Mouse (Mus musculus) spleen, adult 18-20 months (tissue): ENCODE measurements at regions not wholly inside any gene's neighbourhood (a gene's known extent, or its start where the extent isn't known, plus 50 kb on each side); places are given as distances from the start of the nearest gene placed in this dataset.
"Not testable (repeated sequence)": the region's sequence is repeated elsewhere in the genome, so short reads cannot be mapped to it uniquely, and the experiment has no call there.

Source experiments
- DNase-seq, 2 experiments: peaks; one replicate each; pipeline ENCODE4 v3.0.0; 2022; ENCODE audit warnings: mixed read lengths in 2 of 2

DNA sequence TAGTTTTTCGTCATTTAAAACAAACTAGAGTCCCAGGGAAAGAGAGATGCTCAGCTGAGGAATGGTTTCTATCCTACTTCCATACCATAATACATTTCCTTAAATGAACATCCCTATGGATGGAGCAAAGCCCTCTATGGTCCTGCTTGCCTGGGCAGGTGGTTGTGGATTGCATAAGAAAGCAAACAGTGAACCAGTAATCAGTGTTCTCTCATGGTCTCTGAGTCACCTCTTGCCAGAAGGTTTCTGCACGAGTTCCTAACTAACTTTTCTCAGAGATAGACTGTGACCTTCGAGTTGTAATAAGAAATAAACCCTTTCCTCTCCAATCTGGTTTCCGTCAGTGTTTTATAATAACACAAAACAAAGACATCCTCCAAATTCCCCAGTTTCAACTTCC, 62.9 kb upstream of the Bet1 start:
- DNase-seq, result no peak

DNA sequence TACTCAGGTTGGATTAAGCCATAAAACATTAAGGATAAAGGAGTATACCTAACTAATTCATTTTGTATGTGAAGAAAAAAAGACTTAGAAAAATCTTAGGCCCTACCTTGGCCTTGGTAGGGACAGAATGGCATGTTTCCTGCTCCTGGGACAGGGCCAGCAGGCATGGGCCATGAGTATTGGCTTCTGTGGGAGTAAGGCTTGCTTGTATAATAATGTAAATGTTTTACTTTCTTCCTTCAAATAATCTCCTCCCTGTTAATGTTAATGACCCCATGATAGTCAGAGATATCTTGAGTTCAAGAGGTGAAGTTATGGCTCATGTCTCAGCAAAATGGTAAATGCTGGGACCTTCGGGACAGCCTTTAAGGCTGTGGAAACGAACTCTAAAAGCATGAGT, 71.5 kb upstream of the Bet1 start:
- DNase-seq, result no peak

- DNase-seq, result no peak
Observed at GRCm38 (mm10) chr6:4163733-4164132, 77.0 kb upstream of the Bet1 start.

DNA sequence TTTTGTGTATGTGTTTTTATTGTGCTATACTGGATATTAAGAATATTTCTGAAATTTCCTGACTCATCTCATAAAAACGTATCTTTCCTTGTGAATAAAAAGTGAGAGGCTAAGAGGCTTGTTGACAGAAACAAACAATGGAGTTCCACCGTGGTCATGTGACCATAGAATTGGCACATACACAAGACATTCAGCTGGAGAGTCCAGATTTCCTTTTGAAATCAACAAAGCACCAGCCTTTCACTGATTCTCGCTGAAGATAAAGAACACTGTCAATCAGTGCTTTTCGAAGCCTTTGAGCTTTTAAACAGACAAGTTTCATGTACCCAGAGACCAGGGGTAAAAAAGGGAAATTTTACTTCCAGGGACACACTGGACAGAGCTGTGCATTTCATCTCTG, 80.3 kb upstream of the Bet1 start:
- DNase-seq, result no peak

GRCm38 (mm10) chr6:4167757-4168156, 81.0 kb upstream of the Bet1 start:
- DNase-seq, result no peak

GRCm38 (mm10) chr6:4171561-4171960, 84.8 kb upstream of the Bet1 start:
- no peak for DNase-seq

DNA sequence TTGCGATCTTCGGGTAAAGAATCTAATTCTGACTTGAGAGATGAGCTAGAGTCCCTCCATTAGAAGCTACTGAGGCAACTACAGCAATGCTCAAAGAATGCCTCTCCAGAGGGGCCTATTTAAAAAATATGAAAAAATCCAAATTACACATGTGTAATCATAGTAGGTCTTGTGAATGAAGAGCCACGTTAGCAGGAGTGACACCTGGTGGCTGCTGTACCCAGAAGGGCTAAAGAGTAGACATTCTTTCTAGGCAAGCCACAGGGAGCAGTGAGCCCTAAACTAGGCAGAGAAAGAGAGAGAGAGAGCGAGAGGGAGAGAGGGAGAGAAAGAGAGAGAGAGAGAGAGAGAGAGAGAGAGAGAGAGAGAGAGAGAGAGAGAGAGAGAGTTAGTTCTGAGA, 100.9 kb upstream of the Bet1 start:
- no peak for DNase-seq

DNA sequence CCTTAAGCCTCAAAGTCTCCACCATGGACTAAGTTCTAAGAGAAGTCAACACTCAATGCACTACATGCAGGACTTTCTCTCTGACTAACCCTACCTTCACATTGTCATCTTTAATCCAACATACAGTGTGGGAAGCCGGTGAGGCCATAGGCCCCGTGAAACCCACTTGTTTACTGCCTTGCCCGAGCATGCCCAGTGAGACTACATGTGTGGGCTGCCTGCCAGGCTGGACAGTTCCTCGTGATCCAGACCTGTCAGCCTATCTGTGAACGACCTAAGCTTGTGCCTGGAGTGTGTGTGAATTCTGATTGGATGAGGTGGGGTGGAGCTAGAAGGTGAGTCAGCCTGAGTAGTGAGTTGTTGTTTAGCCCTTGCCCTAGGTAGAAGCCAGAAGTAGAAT, 104.2 kb upstream of the Bet1 start:
- not testable (repeated sequence) for DNase-seq

- DNase-seq, result no peak
Observed at GRCm38 (mm10) chr6:4193286-4193685, 106.5 kb upstream of the Bet1 start.

GRCm38 (mm10) chr6:4201176-4201575, 114.4 kb upstream of the Bet1 start:
- DNase-seq, result no peak

GRCm38 (mm10) chr6:4205681-4206080, 118.9 kb upstream of the Bet1 start:
- DNase-seq, result no peak

DNA sequence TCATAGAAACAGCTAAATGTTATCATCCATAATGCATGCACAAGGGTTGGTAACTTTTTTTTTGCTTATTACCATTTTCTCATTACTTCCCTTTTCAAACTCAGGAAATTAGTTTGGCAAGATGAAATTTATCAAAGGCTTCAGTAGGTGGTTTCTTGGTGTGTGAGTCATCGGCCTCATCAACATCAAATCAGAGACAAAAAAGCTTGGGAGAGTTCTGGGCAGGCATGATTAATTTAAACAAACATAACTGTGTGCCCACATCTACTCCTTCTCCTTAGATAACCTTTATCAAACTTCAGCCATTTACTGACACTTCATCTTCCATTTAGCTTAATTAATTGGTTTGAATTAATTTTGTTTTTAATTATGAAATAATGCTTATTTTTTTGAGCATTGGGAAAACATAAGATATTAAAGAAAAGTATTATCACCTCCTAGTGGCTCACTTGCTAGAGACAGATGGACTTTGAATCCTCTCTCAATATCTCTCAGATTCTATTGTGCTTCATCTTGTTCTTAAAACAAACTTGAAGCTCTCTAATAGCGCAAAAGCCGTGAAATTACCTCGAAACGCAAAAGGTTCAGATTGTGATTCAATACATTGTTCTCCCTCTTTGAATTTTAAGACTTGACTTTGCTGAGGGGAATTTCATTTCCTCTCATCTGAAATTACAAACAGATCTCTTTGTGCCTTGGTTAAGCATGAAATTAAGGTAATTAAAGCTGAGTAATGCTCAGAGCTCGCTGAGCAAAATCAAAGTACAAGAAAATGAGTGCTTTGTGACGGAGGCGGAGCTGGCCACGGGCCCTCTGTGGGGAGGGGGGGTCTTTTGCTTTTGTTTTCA, 158.7 kb upstream of the Bet1 start:
- DNase-seq, result no peak

GRCm38 (mm10) chr6:4246113-4246419, 159.3 kb upstream of the Bet1 start:
- DNase-seq, result no peak

- no peak for DNase-seq
Observed at GRCm38 (mm10) chr6:4276607-4277006, 189.8 kb upstream of the Bet1 start.

DNA sequence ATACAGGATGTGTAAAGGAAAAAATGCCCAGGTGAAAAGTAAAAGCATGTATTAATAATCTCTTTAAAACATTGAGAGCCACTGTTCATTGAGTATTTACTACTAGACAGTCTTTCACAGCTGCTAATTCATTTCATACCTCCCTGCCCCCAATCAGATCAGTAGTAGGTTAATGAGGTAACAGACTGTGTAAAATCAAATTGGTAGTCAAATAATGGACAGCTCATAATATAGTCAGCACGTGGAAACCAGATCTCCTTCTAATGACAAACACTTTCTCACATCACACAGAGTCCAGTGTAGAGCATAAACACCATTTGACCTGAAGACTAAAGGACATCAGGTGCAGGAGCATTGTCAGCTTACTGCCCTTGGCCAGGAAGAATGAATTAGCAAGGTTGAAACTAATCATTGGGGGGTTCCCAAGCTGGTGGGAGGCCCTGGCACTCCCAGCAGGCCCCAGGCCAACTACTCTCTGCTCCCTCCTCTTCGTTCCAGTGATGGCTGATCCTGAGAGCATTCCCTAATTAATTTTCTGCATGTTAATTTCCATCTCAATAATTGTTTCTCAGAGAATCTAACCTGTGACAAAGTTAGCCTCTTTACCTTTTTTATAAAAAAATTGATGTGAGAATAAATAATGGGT, 190.6 kb upstream of the Bet1 start:
- DNase-seq, result no peak

DNA sequence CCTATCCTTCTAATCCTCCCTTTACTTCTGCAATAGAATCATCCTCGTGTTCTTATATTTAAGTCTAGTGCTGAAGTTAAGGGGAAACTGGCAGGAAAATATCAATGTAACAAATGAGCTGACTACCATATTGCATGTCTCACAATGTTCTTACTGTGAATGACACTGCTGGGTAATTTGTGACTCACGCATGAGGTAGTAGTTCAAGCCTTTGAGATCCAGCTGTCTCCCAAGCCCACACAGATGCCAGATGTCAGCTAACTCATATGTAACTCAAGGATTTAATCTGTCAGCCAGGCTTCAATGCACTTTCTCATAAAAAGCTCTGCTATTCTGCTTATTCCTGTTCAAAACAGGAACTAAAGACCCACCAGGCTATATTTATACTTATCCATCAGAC, 204.6 kb upstream of the Bet1 start:
- no peak for DNase-seq

DNA sequence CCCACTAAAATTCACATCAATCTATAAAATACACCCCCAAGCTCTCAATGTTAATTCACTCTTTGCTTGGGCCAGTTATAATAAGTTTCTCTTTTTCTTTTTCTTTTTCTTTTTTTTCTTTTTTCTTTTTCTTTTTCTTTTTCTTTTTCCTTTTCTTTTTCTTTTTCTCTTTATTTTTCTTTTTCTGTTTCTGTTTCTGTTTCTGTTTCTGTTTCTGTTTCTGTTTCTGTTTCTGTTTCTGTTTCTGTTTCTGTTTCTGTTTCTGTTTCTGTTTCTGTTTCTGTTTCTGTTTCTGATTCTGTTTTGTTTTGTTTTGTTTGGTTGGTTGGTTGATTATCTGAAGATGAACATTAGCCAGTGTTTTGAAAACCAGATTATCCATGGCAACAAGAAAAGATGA, 201.2 kb upstream of the Col1a2 start:
- not testable (repeated sequence) for DNase-seq

GRCm38 (mm10) chr6:4349953-4350352, 154.7 kb upstream of the Col1a2 start:
- DNase-seq, result no peak

DNA sequence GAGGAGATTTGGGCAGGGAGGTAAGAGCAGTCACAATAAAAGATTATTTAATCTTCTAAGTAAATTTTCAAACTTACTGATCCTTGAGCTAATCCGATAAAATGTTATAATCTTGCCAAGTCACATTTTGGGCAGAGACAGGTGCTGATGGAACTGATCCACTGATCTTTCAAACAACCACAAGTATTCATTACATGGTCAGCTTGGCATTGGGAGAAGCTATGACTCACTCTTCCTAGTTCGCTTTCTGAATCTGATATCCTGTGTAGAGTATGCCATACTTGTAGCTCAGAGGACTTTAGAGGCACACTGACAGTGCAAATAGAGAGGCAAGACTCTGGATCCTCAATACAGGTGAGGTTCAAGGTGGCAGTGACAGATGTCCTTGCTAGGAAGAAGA, 142.4 kb upstream of the Col1a2 start:
- no peak for DNase-seq

GRCm38 (mm10) chr6:4375465-4376037, 129.1 kb upstream of the Col1a2 start:
- DNase-seq, result no peak

DNA sequence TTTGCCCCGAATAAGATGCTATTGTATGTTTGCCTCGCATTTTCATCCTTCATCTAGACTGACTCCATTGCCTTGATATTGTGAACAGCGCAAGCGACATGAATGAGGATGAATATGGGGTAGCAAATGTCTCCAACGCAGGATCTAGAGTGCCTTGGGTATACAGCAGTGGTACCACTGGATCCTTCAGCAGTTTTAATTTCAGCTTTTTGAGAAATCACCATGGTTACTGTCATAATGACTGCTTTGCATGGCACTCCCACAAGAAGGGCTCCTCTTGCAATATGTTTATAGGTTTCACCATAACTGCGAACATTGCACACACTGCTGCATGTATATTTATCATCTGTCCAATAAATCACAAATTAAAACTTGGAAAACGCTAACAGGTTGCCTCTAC, 107.8 kb upstream of the Col1a2 start:
- no peak for DNase-seq

DNA sequence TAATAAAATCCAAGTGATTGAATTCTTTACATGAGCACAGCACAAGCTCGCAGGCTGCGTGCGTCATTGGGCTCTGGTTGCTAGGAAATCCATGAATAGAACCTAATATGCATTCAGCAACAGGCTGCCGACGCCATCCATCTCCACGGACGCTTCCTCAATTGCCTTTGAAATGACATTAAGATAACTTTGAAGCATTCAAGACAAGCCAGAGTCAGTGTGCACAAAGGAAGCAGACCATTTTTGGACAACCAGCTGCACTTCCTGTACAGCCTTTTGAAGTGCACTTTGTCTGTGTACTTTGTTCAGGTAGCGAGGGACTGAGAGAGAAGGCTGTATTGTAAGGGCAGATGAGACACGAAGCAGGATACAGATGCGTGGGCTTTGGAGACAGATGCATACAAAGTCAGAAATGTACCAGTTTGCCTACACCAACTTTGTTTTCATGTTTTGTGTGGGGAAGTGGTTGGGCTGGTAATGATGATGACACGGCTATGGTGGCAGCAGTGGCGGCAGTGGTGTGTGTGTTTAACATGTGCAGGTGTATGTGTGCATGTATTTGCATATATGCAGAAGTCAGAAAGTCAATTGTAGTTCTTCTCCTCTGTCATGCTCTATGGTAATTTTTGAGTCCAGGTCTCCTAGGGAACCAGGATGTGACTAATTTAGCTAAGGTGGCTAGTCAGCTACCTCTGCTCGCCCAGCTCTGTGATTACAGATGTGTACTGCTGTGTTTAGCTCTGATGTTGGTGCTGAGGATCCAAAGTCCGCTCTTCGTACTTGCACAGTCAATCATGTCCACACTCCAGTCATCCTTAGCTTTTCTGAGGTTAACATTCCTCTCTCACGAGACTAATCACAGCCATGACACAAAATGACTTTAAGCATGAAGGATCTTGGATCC, 106.7 kb upstream of the Col1a2 start:
- DNase-seq, result no peak

- DNase-seq, result no peak
Observed at GRCm38 (mm10) chr6:4398599-4398980, 106.0 kb upstream of the Col1a2 start.
